Mouse (Mus musculus) lung, postnatal 36 days (tissue): ENCODE results near the gene Kcnmb4.

Source experiments
- DNase-seq: peaks from one replicate; pipeline ENCODE4 v3.0.0; 2022; ENCODE audit warnings: mixed read lengths

The Kcnmb4 gene

DNA sequence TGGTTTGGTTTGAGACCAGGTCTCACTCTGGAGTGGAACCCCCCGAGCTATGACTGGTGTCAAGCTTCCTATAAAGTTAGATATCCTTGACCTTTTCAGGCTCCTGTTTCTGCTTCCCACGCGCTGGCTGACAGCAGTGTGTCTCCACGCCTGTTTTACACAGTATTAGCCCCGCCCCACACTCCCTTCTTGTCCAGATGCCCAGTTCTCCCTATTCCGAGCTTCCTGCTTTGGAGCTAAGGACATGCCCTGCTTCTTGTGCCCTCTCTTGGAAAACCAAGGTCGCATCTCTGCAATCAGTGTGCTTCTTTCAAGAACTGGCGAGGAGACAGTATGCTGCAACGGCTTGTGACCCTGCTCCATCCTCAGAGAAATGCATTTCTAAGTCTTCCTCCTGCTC is 23.1 kb downstream of the Kcnmb4 start:
- no peak for DNase-seq

DNA sequence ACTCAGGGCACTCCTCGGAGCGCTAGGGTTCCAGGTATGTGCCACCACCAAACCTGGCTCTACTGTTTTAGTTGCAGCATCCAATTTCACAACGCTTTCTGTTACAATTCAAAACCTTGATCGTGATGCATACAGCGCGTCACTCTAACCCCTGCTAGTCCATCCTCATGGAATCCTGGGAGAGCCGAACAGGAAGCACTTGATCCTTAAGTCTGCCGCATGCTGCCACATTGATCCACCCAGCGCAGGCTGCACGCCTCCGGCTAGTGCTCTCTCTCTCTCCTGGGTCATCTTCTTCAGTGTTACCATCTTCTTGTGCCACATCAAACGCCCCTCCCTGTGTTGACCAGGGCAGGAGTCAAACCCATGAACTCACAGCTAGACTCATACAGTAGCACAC is 25.5 kb downstream of the Kcnmb4 start:
- DNase-seq, result no peak

DNA sequence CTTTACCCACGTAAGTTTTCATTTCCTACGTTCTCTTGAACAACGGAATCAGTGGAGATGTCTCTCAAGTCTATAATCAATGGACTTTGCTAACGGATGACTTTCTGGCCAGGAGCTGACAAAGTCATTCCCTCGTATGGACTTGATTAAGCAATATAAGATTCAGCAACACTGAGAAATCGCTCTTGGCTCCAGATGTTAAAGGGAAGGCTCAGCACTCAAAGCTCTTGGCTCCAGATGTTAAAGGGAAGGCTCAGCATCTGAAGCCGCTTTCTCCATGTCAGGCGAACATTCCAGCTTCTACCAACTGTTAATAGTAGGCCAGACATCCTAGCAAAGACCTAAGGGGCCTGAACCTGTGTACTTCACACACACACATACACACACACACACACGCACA is 26.5 kb downstream of the Kcnmb4 start:
- DNase-seq, result no peak

DNA sequence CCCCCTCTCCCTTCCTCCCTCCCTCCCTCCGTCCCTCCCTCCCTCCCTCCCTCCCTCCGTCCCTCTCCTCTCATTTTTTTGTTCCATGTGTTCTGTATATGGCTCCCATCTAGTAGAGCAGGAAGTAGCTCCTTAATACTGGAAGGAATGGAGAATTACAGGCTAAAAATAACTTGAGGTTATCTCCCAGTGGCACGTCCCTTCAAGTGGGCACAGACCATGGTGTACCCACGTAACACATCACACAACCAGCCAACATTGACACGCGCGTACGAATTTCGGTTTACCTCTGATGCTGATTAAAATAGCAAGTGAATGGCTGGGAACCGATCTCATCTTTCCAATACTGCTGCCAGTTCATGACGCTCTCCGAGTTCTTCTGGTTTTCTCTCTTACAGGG is 27.6 kb downstream of the Kcnmb4 start:
- DNase-seq, result no peak

DNA sequence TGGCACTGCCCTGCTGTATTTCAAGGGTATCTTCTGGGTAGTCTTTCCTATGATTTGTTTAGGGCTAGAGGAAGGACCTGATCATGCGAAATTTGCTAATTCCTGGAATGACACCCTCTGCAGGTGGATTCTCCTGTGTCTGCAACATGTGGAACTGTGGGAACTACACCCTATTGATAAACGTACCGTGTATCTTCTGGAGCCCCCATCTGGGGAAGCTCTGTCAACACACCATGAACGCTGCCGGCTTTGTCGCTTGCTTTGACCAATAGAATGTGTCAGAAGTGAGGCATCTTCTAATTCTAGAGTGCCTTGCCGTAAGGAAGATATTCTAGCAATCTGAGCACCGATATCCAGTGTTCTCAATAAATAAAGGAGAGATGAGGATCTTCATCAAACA is 28.9 kb downstream of the Kcnmb4 start:
- DNase-seq, result no peak

DNA sequence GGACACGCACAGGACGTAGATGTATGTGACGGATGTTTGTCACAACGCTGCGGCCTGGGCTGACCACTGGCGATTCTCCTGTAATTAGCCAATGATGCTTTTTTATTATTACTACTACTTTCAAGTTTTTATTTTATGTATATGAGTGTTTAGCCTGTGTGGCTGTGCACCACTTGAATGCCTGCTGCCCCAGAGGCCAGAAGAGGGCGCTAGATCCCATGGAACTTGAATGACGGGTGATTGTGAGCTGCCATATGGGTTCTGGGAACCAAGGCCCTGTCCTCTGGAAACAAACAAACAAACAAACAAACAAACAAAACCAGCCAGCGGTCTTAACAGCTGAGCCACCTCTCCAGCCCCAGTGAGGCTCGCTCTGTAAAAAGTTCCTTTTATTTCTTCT is 29.3 kb downstream of the Kcnmb4 start:
- DNase-seq, result no peak

DNA sequence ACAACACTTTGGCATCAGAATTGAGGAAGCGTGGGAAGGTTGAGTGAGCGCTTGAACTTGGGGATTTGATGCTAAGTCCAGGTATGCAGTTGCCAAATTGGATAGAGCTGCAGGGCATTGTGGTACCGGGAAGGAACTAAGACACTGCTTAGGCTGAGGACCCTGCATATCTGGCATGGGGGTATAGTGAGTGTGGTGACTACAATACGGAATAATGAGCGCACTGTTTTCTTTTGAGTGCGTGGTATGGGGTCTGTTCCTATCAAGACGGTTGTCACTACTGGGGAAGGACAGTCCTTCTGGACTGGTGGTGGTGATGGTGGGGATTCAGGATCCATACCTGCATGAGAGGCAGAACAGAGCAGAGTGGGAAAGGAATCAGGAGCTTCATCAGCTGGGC is 32.7 kb downstream of the Kcnmb4 start:
- no peak for DNase-seq

DNA sequence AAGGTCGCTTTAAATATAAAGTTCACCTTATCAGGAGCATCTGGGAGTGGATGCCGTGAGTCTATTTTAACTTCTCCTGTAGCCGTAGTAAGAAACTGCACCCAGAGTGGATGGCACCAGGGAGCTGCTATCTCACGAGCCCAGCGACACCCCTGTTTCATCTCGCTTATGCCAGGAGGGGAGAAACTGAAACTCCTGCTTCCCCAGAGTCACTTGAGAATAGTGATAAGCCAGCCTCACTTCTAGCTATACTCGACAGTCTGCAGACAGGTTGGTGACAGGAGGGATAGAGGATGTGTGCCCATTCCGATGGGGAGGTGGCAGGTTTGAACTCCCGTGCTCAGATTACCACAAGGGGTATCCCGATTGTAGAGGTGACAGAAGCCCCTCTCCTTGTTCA is 33.6 kb downstream of the Kcnmb4 start:
- DNase-seq, result no peak

DNA sequence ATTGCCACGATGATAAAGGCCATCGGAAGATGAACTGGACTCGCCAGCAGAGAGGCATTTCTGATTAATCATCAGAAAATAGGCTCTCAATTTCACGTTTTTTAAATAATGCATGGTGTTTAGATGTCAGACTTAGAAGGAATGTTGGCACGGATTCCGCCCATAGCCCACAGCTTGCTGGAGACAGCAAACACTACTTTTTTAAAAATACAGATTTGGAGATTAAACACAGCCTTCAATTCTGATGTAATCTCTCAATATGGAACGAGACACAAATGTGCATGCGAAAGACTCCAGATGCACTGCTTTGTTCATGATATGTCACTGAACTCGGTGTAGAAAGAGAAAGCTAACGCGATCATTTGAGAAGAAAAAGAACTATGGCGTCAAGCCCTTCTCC is 38.2 kb downstream of the Kcnmb4 start:
- DNase-seq, result no peak

DNA sequence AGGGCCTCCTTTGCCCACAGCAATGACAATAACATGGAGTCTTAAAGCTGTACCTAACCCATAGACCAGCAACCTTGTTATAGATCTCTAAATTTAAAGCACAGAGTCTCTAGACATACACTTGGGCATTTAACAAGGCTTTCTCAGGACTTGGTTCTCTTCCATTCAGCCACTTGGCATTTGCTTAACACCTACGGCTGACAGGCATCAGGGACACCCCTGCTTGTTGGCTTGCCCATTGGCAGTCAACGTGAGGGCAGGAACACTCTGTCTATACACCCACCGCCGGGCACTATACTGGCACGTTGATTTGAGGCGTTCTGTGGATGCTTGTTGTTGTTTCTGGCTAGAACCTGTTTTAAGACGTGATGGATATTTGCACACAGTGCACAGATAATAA is 41.3 kb downstream of the Kcnmb4 start:
- no peak for DNase-seq

DNA sequence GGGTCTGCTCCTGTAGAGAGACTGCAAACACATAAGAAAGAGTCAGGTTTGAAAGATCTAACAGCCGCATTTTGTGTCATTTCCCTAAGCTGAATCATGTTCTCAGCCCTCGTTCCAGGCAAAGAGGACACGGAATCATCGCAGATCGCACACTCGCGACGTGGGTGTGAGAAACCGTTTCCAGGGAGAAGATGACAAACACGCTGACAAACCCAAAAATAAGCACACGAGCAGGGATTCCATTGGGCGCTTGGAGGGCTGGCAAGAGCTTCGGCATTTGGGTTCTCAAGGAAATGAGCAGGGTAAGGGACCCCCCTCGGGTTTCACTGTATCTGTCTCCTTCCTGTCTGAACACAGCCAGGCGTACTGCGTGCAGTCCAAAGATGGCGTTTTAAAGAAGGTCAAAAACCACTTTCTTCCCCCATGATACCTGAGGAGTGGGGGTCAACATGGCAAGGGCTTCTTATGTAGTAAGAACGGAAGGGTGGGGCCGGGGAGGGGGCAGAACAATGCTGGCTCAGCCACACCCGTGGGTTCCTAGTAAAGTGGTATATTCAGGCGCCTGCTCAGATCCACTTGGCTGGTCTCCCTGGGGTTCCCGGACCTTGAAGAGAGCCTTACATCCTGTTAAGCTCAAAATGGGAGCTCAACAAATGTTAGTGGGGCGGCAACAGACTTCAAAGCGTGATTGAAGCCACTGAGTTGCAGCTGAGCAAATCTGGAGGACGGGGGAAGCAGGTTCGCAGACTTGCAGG is 45.5 kb downstream of the Kcnmb4 start:
- DNase-seq, result no peak

DNA sequence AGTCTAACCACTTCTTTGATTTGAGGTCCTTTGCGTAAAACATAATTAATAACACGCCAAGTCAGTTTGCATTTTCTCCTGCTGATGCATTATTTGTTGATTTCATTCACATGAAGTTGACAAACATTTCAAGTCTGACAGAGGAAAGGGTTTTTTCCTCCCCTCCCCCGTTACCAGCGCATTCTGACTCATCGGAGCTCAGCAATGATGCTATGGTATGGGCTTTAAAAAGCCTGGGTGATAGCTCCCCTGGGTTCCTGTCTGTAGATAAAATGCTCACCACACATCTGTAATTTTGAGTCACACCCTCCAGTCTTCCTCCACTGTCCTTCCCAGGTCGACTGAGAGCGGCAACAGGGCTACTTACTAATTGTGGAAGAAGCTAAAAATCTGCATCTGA is 47.5 kb downstream of the Kcnmb4 start:
- no peak for DNase-seq

DNA sequence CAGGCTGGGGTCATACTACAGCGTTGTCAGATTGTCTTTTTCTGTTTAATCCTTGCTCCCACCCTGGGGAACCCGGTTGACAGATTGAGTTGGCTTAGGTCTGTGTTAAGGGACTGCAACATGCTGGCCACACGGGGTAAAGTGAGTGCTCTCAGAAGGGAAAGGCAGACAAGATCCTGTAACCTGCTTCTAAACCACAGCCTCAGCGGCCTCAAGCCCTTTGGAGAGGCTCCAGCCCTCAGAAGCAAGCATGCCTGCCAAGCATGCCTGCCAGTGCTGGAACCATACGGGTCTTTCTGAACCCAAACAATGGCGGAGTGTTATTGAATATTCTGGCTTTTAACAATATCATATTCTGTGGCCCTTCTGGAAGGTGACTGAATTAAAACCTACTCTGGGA is 48.8 kb downstream of the Kcnmb4 start:
- no peak for DNase-seq

DNA sequence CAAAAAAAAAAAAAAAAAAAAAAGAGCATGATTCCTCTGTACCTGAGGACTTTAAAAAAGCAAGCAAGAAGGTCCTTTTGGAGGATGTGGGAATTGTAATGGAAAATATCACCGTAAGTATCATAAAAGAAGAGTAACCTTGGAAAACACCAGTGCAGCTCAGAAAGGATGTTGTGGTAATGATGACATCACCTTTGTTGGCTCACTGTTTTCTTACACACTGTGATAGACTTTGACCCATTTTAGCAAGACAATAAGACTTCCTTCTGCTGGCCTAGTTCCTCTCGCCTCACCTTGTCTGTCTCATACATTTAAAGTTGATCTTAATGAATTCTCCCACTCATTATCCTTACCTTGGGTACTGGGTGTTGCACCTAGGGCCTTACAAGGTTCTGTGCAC is 51.1 kb downstream of the Kcnmb4 start:
- DNase-seq, result no peak

DNA sequence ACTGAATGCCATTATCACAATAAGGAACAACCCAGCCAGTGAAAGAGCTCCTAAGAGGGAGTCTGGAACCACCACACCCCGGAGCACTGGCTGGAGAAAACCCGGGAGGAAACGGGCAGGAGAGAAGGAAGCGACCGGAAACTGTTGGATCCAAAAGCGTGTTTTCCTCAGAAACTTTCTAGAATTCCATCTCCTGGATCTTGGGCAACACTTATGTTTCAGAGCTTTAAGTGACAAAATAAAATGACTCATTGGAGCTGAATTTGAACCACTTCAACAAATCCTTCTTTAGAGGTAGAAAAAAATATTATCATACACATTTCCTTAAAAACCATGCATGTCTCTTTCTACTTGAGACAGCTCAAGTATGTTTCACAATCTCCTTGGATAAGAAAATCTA is 52.7 kb downstream of the Kcnmb4 start:
- DNase-seq, result no peak

DNA sequence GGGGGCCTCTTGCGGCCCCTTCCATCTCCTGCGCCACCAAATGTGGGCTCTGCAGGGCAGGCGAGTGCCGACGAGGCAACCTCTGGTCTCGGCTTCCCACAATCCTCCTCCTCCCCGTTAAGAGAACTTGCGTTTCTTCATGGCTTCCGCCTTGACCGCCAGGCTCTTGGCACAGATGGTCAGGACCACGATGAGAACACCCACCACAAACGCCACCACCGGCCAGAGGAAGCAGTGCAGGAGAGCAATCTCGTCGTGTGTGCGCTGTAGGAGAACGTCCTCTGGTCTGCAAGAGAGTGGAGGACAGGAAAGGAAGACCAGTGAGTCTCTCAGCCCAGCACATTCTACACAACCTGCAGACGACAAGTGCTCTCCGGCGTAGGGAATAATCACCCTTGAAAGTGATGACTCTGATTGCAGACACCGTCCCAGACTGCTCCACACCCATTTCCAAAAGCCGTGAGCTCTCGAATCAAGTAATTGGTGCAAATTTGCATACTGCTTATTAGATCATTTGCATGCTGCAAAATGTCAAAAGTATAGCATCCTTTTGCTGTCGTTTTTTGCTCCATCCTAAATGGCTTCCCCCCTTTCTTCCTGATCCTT is 55.5 kb downstream of the Kcnmb4 start:
- DNase-seq, result no peak

DNA sequence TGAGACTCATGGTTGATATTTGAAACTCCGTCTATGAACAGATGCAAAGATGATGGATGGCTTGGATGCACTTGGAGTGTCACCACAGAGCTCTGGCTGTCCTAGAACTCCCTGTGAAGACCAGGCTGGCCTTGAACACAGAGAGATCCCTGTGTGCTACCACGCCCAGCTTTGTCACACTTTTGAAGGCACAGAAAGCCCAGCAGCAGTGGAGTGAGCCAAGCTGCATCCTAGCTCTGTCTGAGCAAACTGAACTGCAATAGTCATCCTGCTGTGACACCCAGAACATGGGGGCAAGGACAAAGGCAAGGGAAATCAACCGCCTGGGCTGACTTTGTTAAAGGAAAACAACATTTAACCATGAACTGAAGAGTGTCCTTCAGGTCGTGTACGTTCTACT is 57.0 kb downstream of the Kcnmb4 start:
- DNase-seq, result no peak

DNA sequence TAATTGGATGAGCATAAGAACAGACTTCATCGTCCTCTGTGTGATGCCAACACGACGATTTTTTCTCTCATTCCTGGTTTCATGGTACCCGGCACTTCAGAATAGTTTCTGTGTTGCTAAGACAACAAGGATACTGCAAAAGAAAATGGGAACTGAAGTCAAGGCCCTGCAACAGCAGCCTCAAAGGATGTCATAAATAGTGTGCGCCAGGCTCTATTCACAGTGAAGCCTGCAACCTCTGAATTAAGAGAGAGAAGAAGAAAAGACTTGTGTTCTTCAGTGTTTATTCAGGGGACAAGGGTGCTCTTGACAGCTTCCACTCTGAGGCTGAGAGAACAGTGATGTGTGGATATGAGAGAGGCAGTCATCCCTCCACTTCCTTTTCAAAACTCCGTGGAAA is 57.5 kb downstream of the Kcnmb4 start:
- DNase-seq, result no peak

DNA sequence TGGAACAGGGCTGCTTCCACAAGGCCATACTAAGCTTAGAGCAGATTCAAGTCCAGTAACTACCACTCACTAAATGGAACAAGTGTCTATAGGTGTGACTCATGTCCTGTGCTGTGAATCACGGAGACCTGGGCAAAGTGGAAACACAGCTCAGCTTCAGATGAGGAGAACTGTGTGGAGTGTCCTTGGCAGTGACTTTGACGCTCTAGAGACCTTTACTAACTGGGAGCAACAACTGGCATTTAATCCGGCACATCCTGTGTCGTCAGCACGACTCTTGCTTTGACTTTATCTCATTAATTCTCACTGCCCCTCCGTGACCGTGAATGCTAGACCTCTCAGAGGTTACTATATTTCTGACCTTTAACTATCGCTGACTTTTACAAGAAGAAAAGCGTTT is 62.9 kb downstream of the Kcnmb4 start:
- no peak for DNase-seq

DNA sequence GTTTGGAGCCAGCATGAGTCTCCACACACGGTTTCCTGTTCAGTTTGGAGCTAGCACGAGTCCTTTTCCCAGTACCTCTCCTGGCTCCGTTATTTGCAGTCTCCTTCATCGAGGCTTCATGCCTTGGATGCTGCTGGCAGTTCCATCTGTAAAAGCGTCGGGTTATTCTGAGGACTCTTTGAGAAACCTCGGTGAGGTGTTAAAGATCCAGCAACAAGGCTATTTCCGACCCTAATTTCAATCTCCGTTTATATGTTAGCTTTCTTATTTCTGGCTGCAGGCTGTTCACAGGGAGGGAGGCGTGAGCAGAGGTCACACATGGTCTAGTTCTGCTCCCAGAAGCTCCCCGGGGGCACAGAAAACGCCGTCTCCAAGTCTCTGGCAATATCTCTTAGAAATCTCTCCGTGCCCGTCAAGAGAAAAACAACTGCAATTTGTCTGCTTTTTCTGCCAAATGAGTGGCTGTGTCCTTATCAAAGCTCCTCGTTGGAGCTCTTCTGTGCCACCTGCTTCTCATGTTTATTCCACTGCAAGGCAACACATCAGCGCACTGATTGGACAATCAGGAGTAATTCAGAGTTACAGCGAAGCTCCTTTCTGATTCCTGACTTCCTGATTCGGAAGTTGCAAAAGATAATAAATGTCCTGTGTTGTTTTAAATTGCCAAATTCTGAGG is 65.9 kb downstream of the Kcnmb4 start:
- DNase-seq, result no peak

DNA sequence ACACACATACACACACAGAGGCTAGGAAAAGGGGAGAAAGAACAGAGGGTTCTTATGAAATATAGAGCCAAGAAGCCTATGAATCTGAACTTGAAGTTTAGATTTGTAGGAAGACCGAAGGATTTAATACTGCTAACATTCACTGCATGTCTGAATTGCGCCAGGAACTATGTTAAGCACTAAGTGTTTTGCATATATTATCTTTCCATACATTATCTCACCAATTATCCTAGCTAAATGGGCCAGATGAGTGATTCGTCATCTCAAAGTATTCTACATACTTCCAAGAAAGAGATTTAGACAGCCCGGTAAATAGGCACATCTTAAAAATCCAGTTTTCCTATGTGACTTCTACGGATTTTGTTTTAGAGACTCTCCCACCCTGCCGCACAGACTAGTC is 68.7 kb downstream of the Kcnmb4 start:
- no peak for DNase-seq

DNA sequence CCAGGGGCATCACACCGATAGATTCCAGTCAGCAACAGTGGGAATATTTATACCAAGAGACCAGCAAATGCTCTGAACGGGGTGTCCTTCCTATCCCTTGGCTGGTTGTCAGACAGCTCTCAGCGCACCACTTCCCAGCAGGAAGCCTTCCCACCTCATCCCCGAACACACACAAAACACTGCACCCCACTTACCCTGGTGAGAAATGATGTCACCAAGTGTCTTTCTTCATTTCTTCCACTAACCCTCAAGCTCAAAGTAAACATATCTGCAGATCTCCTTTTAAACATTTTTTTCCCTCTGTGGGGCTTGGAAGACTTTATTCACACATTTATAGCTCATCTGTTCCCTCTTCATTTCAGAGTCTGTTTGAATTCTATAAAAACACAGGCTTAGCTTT is 70.0 kb downstream of the Kcnmb4 start:
- DNase-seq, result no peak

DNA sequence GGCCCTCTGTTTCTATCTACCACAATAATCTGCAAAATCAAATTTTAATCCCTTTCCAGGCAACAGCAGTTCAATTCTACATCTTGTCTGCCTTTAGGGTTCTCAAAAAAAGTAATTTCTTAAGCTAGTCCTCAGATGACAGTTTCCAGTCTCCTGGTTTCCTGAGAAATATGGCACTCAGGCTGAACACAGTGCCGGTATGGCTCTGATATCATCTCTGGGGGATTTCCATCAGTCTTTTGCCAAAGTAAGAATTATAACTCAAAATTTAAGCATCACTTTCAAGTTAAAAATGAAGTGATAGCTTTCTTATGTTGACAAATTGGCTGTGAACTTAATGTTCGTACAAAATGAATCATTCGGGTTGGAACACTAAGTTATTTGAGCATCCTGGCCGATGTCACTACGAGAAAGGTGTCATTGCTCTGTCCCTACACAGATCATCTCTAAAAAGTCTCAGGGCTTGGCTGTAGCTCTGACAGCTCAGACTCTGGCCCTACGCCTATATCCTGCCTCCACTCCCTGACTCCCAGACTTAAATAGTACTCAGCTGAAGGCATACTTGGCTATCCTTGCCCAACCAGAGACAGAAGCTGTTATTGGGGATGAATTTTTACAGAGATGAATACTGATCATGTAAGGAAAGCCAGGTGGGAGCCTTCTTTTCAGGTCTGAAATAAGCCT is 70.8 kb downstream of the Kcnmb4 start:
- DNase-seq, result no peak

DNA sequence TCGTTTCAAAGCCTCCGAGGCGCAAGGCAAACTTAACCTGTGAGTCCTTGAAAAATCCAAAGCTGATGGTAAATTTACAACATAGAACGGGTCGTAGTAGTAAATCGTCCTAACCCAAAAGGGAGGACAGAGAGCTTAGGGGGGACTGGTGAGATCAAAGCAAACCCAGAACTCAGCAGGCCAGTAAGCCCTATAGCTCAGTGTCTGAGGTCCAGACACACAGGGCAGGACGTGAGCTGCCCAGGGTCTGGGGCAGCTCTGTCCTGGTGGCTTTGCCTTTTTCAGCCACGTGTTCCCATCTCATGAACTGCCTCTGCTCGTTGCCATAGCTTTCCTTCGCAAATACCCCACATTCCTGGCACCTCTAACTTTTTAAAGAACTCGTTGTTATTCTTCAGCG is 75.7 kb downstream of the Kcnmb4 start:
- no peak for DNase-seq
